Mouse (Mus musculus) natural killer cell, adult 2 months (primary cell): ENCODE results near the gene Tceal1.
A peak's percentile ranks its signal among the peaks of the same experiment; 100 is the strongest.
"Not testable (repeated sequence)": the region's sequence is repeated elsewhere in the genome, so short reads cannot be mapped to it uniquely, and the experiment has no call there.

Source experiments
- DNase-seq, 2 experiments: peaks; one replicate each; pipeline ENCODE4 v3.0.0; 2022; ENCODE audit warnings: low spot score in 2 of 2

Gene Tceal1

DNA sequence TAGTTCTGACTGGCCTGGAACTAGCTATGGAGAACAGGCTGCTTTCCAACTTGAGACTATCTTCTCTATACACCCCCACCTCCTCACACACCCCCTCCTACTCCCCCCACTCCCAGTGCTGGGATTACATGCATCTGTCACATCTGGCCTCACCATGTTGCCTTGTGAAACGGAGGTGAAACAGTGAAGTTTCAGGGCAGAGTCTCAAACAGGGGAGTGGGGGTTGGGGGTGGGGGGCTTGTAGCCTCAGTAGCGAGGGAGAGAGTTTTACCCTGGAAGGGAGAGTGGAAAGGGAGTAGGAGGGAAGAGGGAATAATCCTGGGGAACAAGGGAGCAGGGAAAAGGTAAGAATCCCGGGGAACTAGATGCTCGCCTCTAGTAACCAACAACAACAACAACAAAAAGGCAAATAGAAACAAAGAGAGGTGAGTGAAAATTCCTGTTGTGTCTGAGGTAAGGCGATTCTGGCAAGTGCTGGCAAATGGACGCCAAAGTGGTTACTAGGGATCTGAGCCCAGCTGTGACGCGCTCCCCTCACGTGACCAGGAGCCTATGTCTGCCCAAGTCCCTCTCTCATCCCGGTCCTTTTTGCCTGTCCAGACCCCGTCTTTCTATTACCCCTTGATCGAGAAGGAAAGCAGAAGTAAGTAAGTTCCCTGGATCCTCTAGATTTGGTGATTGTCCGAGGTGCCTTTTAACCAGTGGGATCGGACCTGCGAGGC, at the start of gene Tceal1:
Tceal1 (plus strand) TSS at position 537 of the 722 bp plus-strand sequence.
- peak in 1 of 2 experiments; percentile 0 for DNase-seq

DNA sequence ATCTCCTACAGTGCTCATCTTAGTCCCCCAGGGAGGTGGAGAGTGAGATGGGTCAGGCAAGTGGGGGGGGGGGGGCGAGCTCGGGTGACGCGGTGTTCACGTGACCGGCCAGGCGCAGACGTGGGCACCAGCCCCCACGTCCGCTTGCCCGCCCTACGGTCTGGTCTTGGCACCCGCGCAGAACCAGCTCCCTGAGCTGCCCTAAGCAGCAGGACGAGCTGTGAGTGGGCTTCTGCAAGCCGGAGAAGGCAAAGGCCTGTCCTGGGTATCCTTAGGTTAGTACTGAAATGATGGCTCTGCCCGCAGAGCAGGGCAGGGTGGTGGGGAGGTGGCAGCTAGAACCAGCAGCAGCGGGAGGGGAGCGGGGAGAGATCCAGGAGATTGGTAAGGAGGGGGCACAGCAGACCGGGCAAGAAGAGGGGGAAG, 41.5 kb upstream of the Tceal1 start:
- DNase-seq: no peak

DNA sequence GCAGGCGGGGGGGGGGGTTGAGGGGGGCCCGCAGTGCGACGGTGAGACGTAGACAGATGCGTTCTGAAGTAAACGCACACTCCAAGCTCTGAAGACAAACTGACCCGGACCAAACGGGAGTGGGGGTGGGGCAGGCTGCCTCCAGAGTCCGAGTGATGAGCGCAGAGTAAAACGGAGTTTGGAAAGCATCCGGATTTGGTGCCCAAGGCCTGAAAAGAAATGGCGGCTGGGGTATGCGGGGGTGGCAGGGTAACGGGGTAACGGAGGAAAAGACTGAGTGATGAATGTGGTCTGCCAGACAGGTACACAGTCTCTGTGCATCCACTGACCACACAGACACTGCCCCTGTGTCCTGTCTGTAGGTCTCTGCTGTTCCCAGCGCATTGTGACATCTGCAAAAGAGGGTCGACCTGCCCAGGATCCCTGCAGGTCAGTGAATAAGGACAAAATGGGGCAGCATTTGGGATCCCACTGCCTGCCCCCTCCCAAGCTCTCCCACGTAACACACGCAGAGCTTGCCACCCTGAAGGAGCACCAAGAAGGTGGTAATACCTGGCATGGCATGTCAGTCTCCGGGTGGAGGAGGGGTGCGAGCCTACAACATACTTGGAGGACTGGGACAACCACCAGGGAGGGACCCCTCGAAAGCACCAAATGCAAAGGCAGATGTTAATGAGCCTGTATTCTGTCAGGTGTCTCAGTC, 40.9 kb upstream of the Tceal1 start:
- not testable (repeated sequence) for DNase-seq

DNA sequence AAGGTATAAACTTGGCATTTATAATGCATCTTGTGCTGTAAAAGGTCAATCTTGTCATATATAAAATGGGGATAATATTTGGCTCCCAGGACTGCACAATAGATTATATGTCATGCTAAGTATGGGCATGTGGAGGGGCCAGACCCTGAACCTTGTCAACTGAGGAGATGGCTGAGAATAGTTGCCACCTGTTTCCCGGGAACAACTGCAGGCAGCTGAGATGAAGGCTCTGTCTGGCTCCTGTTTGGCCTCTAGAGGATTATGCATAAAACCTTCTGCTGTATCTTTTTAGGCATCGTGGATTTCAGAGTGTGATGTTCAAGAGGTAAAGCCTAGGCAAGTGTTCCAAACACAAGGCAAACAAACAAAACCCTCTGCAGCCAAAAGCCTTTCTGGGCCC, 39.0 kb upstream of the Tceal1 start:
- DNase-seq: no peak

DNA sequence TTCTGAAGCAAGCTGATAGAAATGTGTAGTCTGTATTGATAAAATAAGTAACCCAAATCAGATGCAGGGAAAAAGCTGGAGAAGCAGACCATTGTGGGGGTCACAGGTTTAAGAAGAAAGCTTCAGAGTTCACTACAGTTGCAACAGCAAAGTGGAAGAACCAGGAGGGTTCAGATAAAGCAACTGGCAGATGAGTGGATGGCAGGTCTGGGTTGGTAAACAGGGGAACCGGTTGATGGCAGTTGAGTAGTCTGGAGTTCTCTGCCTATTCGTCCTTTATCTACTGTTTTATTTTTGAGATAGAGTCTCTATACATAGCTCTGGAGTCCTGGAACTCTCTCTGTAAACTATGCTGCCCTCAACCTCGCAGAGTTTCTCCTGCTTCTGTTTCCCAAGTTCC, 26.8 kb upstream of the Tceal1 start:
- no peak for DNase-seq

DNA sequence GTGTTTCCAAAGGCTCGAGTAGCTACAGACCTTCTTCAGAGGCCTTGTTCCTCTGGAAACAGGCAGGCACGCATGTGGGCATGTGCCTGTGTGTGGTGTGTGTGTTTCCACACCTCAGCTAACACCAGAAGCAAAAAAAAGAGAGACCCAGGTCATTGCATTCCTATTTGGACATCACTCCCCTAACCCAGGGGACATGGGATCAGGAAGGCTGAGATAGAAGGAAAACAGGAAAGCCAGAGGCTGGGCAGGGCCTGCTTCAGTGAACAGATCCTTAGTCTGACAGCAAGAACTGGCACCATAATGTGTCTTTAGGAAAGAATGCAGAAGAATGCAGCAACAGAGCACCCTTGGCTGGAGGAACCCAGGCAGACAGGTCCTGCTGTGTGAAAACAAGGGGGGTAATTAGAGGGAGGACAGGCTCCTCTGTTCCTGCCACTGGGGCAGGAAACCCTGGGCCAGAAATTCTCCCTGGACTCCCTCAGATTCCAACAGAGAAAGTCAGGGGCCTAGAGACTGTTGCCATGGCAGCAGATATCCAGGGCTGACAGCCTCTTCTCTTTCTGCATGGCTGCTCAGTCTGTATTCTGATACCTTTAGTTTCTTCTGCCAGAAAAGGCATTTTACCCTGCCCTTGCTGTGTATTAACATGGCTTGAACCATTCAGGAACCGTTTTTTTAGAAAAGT, 16.0 kb upstream of the Tceal1 start:
- DNase-seq: not testable (repeated sequence)

DNA sequence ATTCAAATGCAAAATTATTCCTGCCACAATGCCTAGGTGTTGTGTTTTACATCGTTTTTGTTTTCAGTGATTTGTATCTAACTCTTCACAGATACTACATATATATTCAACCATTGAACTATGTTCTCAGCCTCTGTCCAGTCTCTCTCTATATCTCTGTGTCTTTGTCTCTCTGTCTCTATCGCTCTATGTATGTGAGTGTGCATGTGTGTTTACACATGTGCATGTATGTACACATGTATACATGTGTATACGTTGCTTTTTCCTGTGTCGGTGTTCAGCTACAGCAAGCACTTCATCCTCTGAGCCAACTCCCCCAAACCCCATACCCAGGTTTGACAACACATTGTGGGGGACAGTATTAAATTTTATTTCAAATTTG, 15.5 kb upstream of the Tceal1 start:
- no peak for DNase-seq

DNA sequence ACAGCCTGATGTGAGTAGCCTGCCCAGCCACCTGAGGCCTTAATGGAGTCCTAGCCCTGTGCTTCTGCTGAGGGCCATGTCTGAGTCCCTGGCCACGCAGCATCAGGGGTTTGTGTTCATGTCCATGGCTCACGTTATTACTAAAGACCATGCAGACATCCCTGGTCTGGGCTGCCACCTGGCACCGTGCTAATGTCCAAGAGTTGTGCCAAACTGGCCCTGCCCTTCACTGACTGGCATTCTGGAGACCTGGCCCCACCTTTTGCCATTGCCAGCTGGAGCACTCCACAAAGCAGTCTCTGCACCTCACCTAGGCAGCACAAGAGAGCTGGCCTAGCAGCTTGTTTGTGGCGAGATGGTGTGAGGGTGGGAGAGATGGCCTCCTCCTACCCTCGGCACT, 14.6 kb upstream of the Tceal1 start:
- no peak for DNase-seq

DNA sequence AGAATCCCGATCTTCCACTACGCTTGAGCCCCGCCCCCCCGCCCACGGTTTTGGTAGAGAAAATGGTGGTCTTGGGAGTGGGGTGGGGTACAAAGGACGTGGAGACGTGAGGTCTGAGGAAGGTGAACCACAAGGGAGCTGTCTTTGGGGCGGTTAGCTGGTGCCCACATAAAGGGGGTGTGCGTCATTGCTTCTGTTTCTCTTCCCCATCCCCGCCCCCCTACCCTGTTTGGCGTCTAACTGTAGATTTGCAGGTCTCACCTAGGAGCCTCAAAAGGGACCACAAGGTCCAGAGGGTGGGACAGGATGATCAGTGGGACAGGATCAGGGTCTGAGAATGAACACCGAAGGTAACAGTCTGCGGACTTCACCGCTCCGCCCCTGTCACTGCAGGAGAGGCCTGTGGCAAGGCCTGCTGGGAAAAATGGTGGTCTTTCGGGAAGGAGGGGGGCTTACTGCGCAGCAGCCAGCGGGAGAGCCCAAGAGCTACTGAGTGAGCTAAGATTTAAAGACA, 443 bp downstream of the Tceal1 start:
- DNase-seq: peak; percentile 20 to 54

DNA sequence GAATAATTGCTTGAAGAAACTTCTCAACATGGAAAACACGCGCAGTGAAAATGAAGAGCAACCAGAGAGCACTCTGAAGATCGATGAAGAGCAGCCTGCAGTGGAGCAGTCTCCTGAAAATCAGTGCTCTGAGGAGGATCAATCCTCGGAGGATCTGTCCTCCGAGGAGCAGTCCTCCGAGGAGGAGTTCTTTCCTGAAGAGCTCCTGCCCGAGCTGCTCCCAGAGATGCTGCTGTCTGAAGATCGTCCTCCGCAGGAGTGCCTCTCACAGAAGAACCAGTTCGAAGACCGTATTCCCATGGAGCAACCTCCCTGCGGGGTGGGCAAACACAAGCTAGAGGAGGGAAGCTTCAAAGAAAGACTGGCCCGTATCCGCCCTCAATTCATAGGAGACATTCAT, 1.0 kb downstream of the Tceal1 start:
- no peak for DNase-seq

DNA sequence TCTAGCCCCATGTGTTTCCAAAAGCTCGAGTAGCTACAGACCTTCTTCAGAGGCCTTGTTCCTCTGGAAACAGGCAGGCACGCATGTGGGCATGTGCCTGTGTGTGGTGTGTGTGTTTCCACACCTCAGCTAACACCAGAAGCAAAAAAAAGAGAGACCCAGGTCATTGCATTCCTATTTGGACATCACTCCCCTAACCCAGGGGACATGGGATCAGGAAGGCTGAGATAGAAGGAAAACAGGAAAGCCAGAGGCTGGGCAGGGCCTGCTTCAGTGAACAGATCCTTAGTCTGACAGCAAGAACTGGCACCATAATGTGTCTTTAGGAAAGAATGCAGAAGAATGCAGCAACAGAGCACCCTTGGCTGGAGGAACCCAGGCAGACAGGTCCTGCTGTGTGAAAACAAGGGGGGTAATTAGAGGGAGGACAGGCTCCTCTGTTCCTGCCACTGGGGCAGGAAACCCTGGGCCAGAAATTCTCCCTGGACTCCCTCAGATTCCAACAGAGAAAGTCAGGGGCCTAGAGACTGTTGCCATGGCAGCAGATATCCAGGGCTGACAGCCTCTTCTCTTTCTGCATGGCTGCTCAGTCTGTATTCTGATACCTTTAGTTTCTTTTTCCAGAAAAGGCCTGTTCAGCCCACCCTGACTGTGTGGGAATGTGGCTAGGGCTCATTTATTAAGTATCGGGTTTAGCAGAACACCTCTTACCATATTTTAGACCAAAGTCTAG, 7.1 kb downstream of the Tceal1 start:
- not testable (repeated sequence) for DNase-seq

DNA sequence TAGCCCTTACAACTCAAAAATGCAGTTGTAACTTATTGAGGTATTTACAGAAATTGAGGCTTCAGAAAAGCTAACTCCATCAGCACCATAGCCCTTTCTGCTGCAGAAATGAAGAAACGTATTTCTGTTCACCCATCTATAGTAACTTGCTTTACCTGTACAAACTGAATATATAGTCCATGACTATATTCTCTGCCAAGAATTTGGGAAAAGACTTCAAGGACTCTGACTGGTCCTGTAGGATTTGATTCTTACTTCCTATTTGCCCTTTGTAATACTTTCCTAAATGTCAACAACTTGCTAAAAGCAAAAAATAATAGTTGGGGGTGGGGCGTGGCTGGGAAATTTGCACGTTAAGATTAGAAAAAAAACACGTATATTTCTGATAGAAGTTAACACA, 24.2 kb downstream of the Tceal1 start:
- DNase-seq: no peak

DNA sequence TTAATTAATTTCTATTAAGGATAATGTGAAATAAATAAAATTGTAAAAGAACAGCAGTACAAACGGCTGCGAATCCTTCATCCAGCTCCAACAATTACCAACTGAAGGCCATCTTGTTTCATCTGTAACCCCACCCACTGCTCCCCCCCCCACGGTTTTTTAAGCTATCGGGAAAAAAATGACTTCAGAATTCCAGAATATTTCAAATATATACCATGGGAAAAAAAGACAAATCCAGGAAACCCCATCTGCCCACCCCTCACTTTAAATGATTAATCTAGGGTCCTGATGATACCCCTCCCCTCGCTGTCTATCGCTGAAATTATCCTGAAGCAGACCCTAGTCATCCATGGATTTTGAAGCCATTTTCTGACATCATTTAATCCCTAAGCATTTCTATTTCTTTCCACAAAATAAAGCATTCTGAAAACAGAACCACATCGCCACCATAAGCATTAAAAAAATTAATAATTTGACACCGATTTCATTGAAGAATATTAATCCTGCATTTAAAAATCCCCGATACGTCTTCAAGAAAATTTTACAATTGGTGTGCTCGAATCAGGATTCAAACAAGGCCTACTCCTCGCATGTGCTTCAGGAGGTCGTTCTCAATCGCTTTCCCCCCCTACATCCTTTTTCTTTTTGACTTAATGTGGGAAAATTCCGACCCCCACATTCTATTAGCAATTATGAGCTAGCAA, 32.5 kb downstream of the Tceal1 start:
- DNase-seq: no peak

DNA sequence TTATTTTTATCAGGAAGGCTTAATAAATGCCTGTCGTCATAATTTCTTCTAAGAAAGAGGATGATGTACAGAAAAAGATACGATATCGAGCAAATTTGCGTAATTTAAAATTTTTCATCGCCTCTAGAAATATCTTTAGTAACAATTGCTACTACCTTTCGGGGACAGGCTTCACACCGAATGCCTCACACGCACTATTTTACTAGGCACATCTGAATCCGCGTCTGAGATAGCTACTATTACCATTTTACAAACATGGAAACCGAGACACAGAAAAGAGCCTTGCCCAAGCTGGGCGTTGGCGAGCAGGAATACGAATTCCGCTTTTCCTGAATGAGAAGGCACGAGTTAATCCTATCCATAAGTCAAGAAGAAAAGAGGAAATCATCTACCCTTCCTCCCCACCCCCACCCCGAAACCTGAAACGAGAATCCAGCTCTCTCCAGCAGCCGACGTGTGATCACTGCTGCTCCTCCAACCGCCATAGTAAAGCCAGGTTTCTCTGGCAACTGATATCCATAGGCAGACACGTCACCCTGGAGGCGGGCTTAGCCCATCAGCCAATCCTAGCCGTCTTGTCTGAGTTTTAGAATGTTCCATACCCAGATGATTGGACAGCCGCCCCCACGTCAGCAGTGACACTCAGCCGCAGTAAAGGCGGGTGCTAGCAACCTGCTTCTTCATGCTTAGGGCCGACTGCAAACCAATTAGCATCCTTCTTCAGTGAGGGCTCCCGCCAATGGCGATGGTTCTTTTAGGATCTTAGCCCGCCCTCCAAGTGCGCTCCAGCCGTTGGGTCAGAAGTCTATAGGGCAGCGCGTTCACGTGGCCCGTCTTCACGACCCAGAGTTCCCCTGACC, 33.2 kb downstream of the Tceal1 start:
- peak; percentile 93 to 94 for DNase-seq

DNA sequence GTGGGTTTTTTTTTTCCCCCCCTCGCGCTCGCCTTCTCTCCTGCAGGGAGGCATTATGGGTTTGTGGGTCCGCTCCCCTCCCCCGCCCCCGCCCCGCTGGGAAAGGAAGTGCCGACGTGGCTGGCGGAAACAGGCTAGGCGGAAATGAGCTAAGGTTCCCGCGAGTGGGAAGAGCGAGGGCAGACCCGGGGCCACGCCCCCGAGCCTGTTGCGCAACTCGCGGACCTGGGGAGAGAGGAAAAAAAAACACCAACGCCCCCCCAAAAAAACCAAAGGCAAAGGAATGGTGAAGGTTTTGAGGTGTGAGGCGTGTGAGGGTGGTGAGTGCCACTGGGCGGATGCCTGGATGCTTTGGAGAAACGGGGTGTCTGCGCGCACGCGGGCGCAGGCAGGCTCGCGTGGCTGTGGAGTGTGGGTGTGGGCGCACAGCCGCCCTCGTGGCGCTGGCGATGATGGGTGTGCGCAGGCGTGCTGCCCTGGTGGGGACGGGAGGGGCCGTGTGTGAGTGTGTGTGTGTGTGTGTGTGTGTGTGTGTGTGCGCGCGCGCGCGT, 33.9 kb downstream of the Tceal1 start:
- DNase-seq: peak; percentile 79 to 87

DNA sequence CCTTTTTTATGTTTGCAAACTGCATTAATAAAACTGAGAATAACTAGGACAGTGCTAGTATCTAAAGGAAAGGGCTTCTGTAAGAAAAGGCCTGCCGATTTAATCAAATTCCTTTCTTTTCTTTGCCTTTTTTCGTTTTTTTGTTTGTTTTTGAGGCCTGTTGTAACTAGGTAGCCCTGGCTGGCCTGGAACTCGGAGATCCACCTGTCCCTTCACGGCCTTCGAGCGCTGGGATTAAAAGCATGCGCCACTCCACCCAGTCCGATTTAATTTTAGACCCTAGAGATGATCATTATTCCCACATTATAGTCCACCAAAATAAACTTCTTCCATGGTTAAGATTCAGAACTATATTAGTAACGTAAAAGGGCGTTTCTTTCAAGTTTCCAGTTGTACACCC, 34.5 kb downstream of the Tceal1 start:
- no peak for DNase-seq

DNA sequence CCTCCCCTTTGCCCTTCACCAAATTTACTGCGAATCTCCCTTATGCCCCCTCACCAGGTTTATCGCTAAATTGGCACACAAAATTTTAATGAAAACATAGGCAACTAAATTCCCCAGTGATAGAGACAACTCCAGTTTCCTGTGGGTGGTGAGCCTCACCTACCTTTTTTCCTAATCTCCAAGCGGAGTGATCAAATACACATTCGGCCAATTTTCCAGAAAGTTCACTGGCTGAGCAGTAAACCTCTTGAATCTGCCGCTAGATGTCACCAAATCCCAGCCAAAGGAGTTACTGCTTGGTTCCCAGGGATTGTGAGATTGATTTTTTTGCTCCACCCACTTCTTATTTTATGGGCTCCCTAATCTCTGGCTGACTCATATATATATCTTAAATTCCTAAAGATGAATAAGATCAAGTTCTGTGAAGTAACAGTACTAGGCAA, 34.9 kb downstream of the Tceal1 start:
- peak; percentile 29 to 45 for DNase-seq

DNA sequence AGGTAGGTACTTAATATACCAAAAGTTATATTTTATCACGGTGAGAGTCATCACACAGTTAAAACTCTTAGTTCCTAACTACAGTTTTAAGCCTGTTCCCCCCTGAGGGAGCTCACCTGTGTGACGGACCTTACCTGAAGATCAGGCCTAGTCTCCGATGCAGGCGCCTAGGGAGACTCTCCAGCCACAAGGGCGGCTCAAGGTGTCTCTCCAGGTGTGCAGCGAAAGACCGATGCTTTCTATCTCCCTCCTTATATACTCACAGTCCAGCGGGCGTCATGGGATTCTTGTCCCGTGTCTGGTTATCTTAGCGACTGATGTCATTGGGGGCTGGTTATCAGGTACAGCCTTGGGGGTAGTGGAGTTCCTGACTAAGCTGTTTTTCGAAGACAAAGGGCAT, 35.7 kb downstream of the Tceal1 start, which contains the start of gene Morf4l2:
Morf4l2 (minus strand) TSS at position 232 of the 400 bp plus-strand sequence.
- DNase-seq: no peak

DNA sequence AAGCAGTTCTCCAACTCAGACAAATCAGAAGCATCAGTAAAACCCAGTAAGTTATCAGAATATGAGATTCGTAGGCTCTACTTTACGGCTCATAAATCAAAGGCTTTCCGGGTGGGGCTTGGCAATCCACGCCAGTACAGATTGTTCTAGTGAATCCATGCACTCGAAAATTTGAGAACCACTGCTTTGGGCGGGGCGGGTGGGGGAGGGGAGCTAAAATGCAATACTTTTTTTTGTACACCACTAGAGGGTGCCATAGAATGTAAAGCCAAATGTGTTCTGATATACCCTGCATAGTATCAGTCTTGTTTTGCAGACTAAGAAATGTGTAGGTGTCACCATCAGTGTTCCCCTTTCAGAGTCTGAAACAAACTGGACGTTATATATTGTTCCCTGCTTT, 36.9 kb downstream of the Tceal1 start:
- DNase-seq: no peak

DNA sequence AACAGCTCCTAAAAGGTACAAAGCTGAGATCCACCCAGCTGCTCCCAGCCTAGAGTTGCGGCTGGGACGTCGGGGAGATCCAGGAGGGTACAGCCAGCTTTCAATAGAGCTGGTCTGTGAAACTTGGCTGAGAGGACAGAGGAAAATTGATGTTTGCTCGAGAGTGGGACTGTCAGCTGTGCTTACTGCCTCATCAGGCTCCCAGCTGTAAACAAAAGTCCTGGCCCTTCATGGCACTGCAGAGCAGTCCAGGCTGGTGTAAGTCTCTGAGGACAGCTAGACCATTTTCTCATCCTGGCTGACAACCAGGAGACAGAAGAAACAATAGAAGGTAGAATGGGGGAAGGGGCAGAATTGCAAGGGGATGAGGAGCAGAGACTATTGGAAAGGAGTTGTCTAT, 41.5 kb downstream of the Tceal1 start:
- no peak for DNase-seq
